Mouse (Mus musculus) heart, postnatal 10 days (tissue): ENCODE measurements at regions not wholly inside any gene's neighbourhood (a gene's known extent, or its start where the extent isn't known, plus 50 kb on each side); places are given as distances from the start of the nearest gene placed in this dataset.

ENCODE experiments used
- DNase-seq, 2 experiments: peaks; one replicate each; pipeline ENCODE4 v3.0.0; 2021
- intact Hi-C: fragments of 180-260 bp; cut with DNase I; formaldehyde crosslinking; loops from one replicate; pipeline ENCODE4 v1.15.1; 2025

DNA sequence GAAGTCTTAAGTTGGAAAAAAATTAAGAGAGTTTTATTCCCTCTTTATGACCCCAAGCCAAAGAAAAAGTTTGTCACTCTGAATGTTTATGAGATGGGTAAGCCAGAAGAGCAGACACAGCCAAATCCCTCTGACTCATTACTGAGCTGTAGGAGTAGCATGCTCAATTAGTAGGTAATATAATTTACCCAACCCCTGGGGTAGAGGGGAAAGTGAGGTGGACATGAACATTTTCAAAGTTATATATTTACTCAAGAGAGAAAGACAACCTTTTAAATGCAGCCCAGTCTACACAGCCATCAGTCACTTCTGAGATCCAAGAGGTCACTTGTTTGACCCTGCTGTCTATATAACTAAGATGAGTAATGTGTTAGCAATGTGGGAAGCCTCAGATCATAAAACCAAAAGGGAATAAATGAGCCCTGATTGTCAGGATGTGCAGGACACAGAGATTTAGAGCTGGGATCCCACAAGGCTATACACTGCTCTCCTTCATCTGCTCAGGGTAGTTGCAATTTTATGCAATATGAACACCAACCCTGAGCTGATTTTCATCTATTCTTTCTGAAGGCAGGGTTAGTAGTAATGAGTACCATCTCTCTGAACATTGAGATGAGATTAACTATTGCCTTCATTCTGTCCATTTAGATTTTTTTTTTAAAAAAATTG lies 114.7 kb upstream of the Ndp start:
- intact Hi-C loops = no loop called here
- DNase-seq = no peak

DNA sequence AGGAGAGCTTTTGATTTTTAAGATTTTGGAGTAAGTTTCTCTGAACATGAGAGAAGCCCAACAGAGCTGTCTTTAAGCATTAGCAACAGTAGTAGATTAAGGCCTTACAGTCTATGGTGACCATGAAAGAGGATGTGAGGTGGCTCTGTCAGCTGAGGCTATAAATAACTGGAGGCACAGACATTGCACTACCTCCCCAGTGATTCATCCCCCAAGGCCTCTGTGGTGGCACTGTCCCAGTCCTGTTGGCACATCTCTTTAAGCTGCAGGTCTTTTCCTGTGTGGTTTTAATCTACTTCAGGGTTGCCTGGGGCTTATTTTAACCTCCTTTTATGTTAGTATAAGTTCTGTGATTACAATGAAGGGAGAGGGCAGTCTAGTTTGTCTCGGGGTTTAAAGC lies 106.2 kb upstream of the Ndp start:
- peak; percentile 0 to 2 for DNase-seq
- intact Hi-C loops = no loop called here

DNA sequence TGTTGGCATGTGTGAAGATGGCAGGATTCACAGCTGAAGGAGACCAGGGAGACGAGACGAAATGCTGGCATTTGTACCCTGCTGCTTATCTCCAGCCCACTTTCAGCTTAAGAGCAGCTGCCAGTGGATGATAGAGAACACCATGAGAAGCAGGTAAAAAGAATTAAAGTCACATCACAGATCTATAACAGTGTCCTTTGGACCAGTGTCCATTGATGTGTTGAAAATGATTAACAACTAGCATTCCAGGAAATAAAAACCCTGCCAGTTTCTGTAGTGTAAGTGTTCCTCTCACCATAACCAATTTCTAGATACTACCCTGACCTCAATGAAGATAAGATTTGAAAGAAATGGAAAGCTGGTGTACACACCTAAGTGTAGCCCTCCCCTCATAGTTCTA lies 97.6 kb upstream of the Ndp start:
- intact Hi-C loops = no loop called here
- no peak for DNase-seq

DNA sequence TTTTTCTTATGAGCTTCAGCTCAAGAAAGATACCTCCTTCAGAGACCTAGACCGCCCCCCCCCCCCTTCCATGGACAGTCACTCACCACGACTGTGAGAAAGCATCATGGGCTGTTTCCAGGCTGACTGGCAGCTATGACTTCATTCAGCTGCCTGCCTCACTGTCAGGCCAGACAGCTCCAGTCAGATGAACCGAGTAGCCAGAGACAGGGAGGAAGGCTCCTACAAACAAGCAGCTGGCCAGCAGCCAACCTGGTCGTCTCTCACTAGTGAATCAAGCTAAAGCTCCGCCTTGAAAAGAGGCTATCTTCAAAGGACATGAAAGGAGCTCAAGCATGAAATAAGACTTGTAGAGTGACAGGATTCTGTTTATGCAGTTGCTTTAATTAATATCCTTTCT lies 87.0 kb upstream of the Ndp start:
- intact Hi-C loops = no loop called here

More for the DNA sequence above, 87.0 kb upstream of the Ndp start:
- DNase-seq = peak; percentile 7 to 14
